Mouse (Mus musculus) testis, adult 2 months (tissue): ENCODE data around the gene Ttyh3.

Experiments used
- CTCF ChIP-seq: fragments of 200-500 bp; IDR thresholded peaks from 2 replicates; pipeline ENCODE4 v1.5.1; 2012; ENCODE audit warnings: low read depth, mild to moderate bottlenecking, inconsistent platforms, low read length, moderate library complexity; ENCODE audit not compliant: control insufficient read depth, insufficient read depth, insufficient replicate concordance
- POLR2A ChIP-seq: fragments of 200-500 bp; IDR thresholded peaks from 2 replicates; pipeline ENCODE4 v1.6.1; 2012; ENCODE audit warnings: low read depth, mild to moderate bottlenecking, inconsistent platforms, low read length, moderate library complexity; ENCODE audit not compliant: control insufficient read depth

DNA sequence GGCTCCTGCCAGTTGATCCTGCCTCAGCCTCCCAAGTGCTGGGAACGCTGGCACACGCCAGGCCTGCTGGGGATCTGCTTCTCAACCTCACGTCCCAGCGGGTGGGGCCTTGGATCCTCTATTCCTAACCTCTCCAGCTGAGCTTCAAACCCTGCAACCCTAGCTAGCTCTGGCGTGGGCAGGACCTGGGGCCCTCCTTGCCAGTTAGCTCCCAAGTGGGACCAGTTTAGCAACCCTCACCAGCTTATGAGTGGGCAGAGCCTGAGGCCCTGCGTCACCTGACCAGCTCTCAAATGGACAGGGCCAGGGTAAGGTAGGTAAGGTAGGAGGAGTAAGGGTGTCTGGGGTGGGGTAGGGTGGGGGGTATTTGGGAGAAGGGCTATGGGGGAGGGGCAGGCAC lies 31.2 kb upstream of the Ttyh3 start:
- TF ChIP-seq CTCF (no peak), POLR2A (no peak)
